Mouse (Mus musculus): ENCODE results near the gene Cpa3. TPM values are rescaled to one million over a fixed set of nuclear protein-coding genes. Genes with fewer than 3 reads are reported as not detected.

The Cpa3 gene
- 28.0 and 31.8 TPM in 2 replicates for polyA plus RNA-seq (2015; fragmentation: Nextera tagmentation; extraction: Ambion mirVana)

DNA sequence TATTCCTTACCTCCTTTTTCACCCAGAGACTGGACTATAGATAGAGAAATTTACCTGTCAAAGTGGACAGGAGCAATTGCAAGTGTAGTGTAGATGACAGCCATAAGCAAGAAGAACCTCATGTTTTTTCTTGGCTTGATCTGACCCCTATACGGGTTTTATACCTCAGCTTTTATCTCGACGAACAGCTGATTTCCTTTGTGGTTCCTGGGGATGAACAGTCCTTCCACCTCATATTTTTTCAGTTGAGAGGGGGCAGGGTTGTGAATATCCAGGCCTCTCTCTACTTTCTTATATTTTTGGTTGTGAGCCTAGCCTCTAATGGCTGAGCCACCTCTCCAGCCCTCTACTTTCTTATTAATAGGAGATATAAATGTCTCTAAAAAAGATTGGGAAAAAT, at the start of gene Cpa3:
Cpa3 (minus strand) TSS at position 132 of the 400 bp plus-strand sequence.
- H3K9ac ChIP-seq: no peak within 1 kb of the TSS

DNA sequence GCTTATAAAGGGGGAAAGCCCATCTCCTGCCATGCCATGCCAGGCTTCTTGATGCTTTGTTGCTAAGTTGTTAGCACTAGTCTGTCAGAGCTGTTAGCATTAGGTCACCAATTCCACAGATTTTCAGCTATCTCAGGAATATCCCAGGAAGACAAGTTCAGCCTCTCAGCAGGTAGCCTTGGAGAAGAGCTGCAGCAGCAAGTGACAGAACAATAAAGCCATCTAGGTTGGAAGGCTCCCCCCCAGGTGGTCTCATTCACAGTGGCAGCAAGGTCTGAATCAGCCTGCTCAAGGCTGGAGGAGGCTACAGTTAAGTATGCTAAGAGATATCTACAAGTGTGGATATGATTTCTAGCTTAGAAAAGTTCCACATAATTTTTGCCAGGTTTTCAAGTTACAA, 49.4 kb upstream of the Cpa3 start:
- no peaks in the 10 kb centered on the region for H3K27me3 ChIP-seq
- no peak overlapping the region for H3K27ac ChIP-seq
- H3K4me1 ChIP-seq: no peaks in the 10 kb centered on the region
- no peak for ATAC-seq (ENCODE audit: low FRiP score, low read depth)
- no peak overlapping the region for H3K9ac ChIP-seq
- no peaks in the 10 kb centered on the region for H3K9me3 ChIP-seq
- no peak overlapping the region for H3K4me3 ChIP-seq
- no peaks in the 10 kb centered on the region for H3K36me3 ChIP-seq
- H3K4me2 ChIP-seq (replicated peaks): no peak overlapping the region

More for the DNA sequence above, at the start of gene Cpa3:
- Histone ChIP-seq H3K36me3 (no peaks in the 10 kb centered on the region), H3K4me1 (no peaks in the 10 kb centered on the region), H3K4me3 (no peak within 1 kb of the TSS), H3K4me2 (replicated peaks) (no peak within 1 kb of the TSS), H3K27me3 (no peaks in the 10 kb centered on the region), H3K27ac (no peak within 1 kb of the TSS), H3K9me3 (no peaks in the 10 kb centered on the region)
- WGBS: 81% methylated on average over 3 of the region's 3 CpGs
- ATAC-seq (ENCODE audit: low FRiP score, low read depth): no peak

DNA sequence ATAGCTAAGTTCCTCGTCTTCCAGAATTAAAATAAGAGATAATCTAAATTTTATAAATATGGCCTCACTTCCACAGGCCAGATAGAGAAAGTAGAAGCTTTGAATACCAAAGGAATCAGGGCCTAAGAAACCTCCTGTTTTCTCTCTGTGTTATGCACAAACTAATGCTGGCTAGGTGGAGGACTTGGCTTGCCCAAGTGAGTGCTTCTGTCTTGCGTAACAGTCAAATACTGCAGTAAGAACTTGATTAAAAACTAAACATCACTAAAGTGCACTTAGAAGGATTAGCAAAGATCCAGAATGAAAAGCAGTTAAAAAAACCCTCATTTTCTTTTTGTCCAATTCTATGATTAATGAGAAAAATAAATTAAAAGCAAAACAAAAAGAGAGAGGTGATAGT, 46.8 kb upstream of the Cpa3 start:
- H3K9ac ChIP-seq: no peak overlapping the region
- H3K4me3 ChIP-seq: no peak overlapping the region
- ATAC-seq (ENCODE audit: low FRiP score, low read depth): no peak
- H3K9me3 ChIP-seq: no peaks in the 10 kb centered on the region
- no peaks in the 10 kb centered on the region for H3K27me3 ChIP-seq
- 94% methylated on average over 2 of the region's 2 CpGs for WGBS
- no peak overlapping the region for H3K27ac ChIP-seq
- H3K36me3 ChIP-seq: no peaks in the 10 kb centered on the region
- H3K4me1 ChIP-seq: no peaks in the 10 kb centered on the region
- no peak overlapping the region for H3K4me2 ChIP-seq (replicated peaks)

DNA sequence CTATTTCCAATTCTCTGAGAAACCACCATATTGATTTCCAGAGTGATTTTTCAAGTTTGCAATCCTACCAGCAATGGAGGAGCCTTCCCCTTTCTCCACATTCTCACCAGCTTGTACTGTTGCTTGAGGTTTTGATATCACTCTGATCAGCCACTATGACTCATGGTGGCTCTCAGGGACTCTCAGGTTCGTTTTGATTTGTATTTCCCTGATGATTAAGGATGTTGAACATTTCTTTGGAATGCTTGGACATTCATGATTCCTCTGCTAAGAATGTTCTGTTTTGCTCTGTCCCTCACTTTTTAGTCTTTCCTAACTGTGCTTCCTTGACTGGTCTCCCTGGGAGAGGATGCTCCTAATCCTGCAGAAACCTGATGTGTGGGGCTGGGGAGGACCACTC, 39.8 kb upstream of the Cpa3 start:
- Histone ChIP-seq H3K4me3 (no peak overlapping the region), H3K36me3 (no peaks in the 10 kb centered on the region), H3K4me2 (replicated peaks) (no peak overlapping the region), H3K27ac (no peak overlapping the region), H3K9me3 (no peaks in the 10 kb centered on the region), H3K4me1 (no peaks in the 10 kb centered on the region), H3K27me3 (no peaks in the 10 kb centered on the region), H3K9ac (no peak overlapping the region)
- ATAC-seq (ENCODE audit: low FRiP score, low read depth): no peak
- WGBS: 41% methylated on average over 1 of the region's 1 CpGs

DNA sequence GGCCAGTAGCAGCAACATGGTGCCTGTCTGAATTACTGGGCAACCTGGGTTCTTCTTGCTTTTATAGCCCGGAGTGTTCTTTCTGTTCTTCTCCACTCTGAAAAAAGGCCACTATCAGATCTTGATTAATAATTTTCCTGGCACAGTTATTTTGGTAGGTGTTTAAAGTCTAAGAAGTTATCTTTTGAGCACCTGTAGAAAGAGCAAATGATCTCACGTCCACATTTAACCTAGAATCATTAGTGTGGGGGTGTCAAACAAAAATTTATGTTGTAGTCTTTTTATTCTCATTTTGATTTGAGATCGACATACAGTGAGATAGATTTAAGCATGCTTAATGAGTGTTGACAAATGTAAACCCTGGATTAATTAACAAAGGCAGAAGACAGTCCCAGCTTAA, 33.7 kb upstream of the Cpa3 start, which contains the start of gene Cpb1:
Cpb1 (minus strand) TSS at position 101 of the 400 bp plus-strand sequence.
- Histone ChIP-seq H3K4me3 (no peak within 1 kb of the TSS), H3K36me3 (no peaks in the 10 kb centered on the region), H3K4me1 (no peaks in the 10 kb centered on the region), H3K27ac (no peak within 1 kb of the TSS), H3K27me3 (no peaks in the 10 kb centered on the region), H3K4me2 (replicated peaks) (no peak within 1 kb of the TSS), H3K9me3 (no peaks in the 10 kb centered on the region), H3K9ac (no peak within 1 kb of the TSS)
- WGBS: 88% methylated on average over 3 of the region's 3 CpGs
- ATAC-seq (ENCODE audit: low FRiP score, low read depth): no peak

DNA sequence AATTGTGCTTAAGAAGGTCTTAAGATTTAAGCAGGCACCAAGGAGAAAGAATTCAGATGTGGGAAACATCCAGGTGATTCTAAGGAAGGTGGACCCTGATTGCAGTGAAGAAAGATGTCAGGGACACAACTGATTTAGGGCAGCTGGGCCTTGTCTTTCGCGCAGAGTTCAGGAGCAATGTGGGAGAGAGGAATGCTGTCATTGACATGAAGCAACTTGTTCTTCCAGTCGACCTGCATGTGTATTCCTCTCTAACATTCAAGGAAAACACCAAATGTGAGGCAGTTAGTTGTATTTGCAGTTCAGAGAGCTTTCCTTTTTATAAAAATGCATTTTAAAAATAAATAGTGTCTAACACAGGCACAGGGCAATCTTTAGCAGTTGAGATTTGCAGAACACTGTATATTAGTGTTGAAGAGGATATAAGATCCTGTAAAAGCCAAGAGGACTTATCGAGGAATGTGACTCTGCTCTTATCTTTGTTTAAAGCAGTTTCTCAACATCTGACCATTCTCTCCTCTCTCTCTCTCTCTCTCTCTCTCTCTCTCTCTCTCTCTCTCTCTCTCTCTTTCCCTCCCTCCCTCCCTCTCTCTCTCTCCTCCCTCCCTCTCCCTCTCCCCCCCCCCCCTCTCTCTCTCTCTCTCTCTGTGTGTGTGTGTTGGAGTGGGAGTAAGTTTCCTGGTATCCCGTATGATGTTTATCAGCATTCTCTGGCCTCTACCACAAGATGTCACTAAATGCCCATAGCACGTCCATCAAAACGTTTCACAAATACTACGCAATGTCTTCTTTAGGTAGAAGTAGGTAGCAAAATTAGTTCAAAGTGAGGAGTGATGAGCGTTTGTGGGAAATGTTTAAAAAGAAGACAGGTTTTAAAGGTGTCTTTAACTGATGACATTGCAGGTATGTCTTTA, 12.8 kb upstream of the Cpa3 start:
- no peaks in the 10 kb centered on the region for H3K27me3 ChIP-seq
- no peak for ATAC-seq (ENCODE audit: low FRiP score, low read depth)
- H3K36me3 ChIP-seq: no peaks in the 10 kb centered on the region
- 41% methylated on average over 9 of the region's 9 CpGs for WGBS
- no peaks in the 10 kb centered on the region for H3K4me1 ChIP-seq
- H3K27ac ChIP-seq: no peak overlapping the region
- H3K4me2 ChIP-seq (replicated peaks): no peak overlapping the region
- no peaks in the 10 kb centered on the region for H3K9me3 ChIP-seq
- H3K4me3 ChIP-seq: no peak overlapping the region
- no peak overlapping the region for H3K9ac ChIP-seq

DNA sequence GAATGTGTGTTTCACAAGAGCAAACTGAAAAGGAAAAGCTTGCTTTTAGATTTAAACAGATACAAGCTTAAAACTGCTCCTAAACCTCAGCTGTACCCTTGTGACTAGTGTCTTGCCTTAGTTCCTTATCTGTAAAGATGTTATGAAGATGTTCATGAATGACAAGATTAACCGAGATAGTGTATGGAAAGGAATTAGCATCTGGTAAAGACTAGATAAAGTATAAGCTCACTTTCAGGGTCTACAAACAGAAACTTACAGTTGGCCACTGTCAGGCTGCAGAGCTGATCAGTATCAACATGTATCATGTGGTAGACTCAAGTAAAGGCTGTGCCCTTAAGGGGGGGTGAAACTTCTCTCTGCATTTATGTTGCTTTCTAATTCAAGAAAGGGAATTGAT, 1.9 kb upstream of the Cpa3 start:
- Histone ChIP-seq H3K27me3 (no peaks in the 10 kb centered on the region), H3K4me1 (no peaks in the 10 kb centered on the region), H3K9me3 (no peaks in the 10 kb centered on the region), H3K4me3 (no peak overlapping the region), H3K36me3 (no peaks in the 10 kb centered on the region), H3K27ac (no peak overlapping the region), H3K4me2 (replicated peaks) (no peak overlapping the region), H3K9ac (no peak overlapping the region)
- ATAC-seq (ENCODE audit: low FRiP score, low read depth): no peak
- WGBS: 88% methylated on average over 1 of the region's 1 CpGs

DNA sequence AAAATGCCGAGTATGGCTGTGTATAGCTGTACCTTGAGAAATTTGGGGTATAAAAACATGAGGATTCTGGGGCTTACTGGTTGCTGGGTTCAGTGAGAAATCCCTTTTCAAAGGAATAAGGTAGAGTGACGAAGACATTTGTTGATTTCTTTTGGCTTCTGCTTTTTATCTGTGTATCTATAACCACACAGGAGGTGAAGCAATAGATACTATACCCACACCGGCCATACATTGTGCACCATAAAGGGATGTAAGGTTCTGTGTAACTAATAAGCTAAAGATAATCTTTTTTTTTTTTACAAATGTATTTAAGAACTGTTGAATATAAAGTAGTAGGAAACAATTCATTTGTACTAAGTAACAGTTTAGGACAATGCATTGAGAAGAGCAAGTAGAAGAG, 2.2 kb downstream of the Cpa3 start:
- Histone ChIP-seq H3K4me1 (no peaks in the 10 kb centered on the region), H3K4me3 (no peak overlapping the region), H3K9me3 (no peaks in the 10 kb centered on the region), H3K9ac (no peak overlapping the region), H3K27me3 (no peaks in the 10 kb centered on the region), H3K36me3 (no peaks in the 10 kb centered on the region), H3K4me2 (replicated peaks) (no peak overlapping the region), H3K27ac (no peak overlapping the region)
- WGBS: 85% methylated on average over 3 of the region's 3 CpGs
- no peak for ATAC-seq (ENCODE audit: low FRiP score, low read depth)

DNA sequence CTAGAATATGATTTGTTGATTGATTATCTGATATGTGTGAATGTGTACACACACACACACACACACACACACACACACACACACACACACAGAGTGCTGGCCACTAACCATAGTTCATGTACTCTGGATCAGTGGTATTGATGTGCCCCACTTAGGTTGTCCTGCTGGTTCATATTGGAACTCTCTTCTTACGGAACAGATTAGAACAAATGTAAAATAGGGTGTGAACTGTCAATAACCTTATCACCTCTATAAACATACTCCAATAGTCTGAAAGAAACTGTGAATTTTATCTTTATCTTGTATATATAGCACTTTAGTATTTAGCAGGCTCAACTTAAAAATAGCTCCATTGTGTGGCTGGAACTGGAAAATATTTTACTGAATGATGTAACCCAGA, 5.0 kb downstream of the Cpa3 start:
- Histone ChIP-seq H3K4me1 (no peaks in the 10 kb centered on the region), H3K36me3 (no peaks in the 10 kb centered on the region), H3K27ac (no peak overlapping the region), H3K9ac (no peak overlapping the region), H3K27me3 (no peaks in the 10 kb centered on the region), H3K9me3 (no peaks in the 10 kb centered on the region), H3K4me3 (no peak overlapping the region), H3K4me2 (replicated peaks) (no peak overlapping the region)
- no peak for ATAC-seq (ENCODE audit: low FRiP score, low read depth)
- 97% methylated on average over 1 of the region's 1 CpGs for WGBS

DNA sequence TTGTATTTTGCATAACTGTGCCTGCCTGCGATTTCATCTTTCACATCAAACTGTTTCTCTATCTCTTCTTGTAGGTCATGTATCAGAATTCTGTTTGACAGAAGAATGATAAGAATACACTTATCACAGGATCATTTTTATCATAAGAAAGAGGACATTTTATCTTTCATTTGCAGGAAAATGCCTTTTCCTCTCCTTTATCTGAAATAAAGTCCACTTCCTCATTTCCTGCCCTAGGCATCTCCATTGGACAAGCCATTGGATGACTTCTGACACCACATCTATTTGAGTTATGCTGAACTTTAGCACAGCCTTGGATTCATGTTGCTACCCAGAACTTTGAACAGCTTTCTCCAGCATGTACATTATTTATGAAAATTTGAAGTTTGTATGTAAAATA, 13.0 kb downstream of the Cpa3 start:
- Histone ChIP-seq H3K9me3 (no peaks in the 10 kb centered on the region), H3K4me3 (no peak overlapping the region), H3K4me1 (no peaks in the 10 kb centered on the region), H3K27me3 (no peaks in the 10 kb centered on the region), H3K4me2 (replicated peaks) (no peak overlapping the region), H3K36me3 (no peaks in the 10 kb centered on the region), H3K9ac (no peak overlapping the region), H3K27ac (no peak overlapping the region)
- ATAC-seq (ENCODE audit: low FRiP score, low read depth): no peak
- 88% methylated on average over 1 of the region's 1 CpGs for WGBS

DNA sequence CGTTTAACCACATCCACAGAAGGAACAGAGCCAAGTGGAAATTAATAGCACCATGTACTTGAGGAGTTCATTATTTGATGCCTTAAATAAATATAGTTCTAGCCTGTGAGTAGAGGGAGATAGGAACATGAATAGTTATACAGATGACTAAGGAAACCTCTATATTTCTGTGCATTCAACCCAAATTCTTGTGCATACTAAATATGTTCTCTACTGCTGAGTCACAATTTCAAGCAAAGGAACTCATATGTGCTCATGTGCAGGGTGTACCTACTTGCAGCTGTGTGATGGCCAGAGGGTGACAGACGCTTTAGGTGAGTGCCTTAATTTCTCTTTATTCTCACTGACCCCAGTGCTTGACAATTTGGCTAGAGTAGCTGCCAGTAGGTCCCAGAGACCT, 16.6 kb downstream of the Cpa3 start:
- H3K4me3 ChIP-seq: no peak overlapping the region
- no peak overlapping the region for H3K27ac ChIP-seq
- no peak overlapping the region for H3K9ac ChIP-seq
- no peaks in the 10 kb centered on the region for H3K4me1 ChIP-seq
- H3K4me2 ChIP-seq (replicated peaks): no peak overlapping the region
- no peaks in the 10 kb centered on the region for H3K36me3 ChIP-seq
- H3K9me3 ChIP-seq: no peaks in the 10 kb centered on the region
- no peak for ATAC-seq (ENCODE audit: low FRiP score, low read depth)
- WGBS: 82% methylated on average over 2 of the region's 2 CpGs
- H3K27me3 ChIP-seq: no peaks in the 10 kb centered on the region

DNA sequence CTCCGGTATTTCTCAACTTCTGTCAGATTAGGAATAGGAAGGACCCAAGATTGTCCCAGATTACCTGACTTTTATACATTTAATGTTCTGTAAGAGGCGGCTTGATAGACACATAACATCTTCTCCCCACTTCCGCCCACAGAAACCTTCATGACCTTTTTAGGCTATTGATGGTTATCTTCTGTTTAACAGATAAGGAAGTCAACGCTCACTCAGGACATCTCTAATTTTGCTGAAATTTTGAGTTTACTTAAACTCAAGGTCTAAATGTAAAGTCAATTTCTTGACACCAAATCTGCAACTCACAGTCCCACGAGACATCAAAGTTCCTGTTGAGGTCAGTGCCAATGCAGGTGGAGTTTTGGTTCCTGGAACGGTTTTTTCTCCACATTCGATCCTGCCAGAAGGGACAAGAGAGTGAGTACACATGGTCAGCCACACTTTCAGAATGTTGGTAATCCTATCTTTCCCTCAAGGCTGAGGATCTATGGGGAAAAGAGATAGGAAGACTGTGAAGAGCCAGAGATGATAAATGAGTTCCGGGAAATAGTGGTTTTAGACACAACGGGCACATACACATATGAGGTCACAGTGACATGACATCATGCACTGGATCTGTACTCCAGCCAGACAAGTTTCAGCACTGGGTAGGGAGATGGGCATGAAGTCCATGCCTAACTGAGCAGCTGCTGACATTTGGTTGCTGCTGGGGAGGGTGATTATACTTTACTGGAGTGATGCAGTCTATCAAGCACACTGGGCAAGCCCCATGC, 18.9 kb downstream of the Cpa3 start:
- Histone ChIP-seq H3K4me2 (replicated peaks) (no peak overlapping the region), H3K27me3 (no peaks in the 10 kb centered on the region), H3K36me3 (no peaks in the 10 kb centered on the region), H3K4me1 (no peaks in the 10 kb centered on the region), H3K9ac (no peak overlapping the region), H3K9me3 (no peaks in the 10 kb centered on the region), H3K27ac (no peak overlapping the region), H3K4me3 (no peak overlapping the region)
- 90% methylated on average over 9 of the region's 9 CpGs for WGBS
- ATAC-seq (ENCODE audit: low FRiP score, low read depth): no peak

All from limb, embryonic 13.5 days (tissue).